Mouse (Mus musculus) splenic B cell, adult 2 months (primary cell): ENCODE measurements around the gene Camk2b.
"Not testable (repeated sequence)": the region's sequence is repeated elsewhere in the genome, so short reads cannot be mapped to it uniquely, and the experiment has no call there.

ENCODE experiments used
- DNase-seq: peaks from one replicate; pipeline ENCODE4 v3.0.0-alpha.2; 2011; ENCODE audit warnings: low read depth, low spot score
- H3K27me3 ChIP-seq: 2 replicates; pipeline ENCODE4 v1.6.1; 2012; ENCODE audit warnings: mild to moderate bottlenecking, low read length, moderate library complexity, mixed read lengths; ENCODE audit not compliant: control insufficient read depth, poor library complexity, insufficient read depth, severe bottlenecking
- H3K36me3 ChIP-seq: 2 replicates; pipeline ENCODE4 v1.6.1; 2012; ENCODE audit warnings: mild to moderate bottlenecking, low read length, moderate library complexity, mixed read lengths; ENCODE audit not compliant: control insufficient read depth, poor library complexity, insufficient read depth, severe bottlenecking

Camk2b gene

GRCm38 (mm10) chr11:6066176-6066575 lies at the start of gene Camk2b:
TSS of gene Camk2b (minus strand) at chr11:6066362.
- H3K36me3 ChIP-seq: no peaks in the 10 kb centered on the region
- H3K27me3 ChIP-seq: no peaks in the 10 kb centered on the region
- no peak for DNase-seq

GRCm38 (mm10) chr11:6111734-6112484 lies 45.7 kb upstream of the Camk2b start:
- Histone ChIP-seq H3K36me3 (peaks cover 7% of the 10 kb centered on the region), H3K27me3 (no peaks in the 10 kb centered on the region)
- no peak for DNase-seq

GRCm38 (mm10) chr11:6109990-6110389 lies 43.8 kb upstream of the Camk2b start:
- Histone ChIP-seq H3K27me3 (no peaks in the 10 kb centered on the region), H3K36me3 (peaks cover 7% of the 10 kb centered on the region)
- no peak for DNase-seq

- no peaks in the 10 kb centered on the region for H3K27me3 ChIP-seq
- peaks cover 7% of the 10 kb centered on the region for H3K36me3 ChIP-seq
- no peak for DNase-seq
Observed at GRCm38 (mm10) chr11:6108296-6108695, 42.1 kb upstream of the Camk2b start.

- no peak for DNase-seq
- H3K27me3 ChIP-seq: no peaks in the 10 kb centered on the region
Observed at GRCm38 (mm10) chr11:6107722-6108121, 41.6 kb upstream of the Camk2b start.

GRCm38 (mm10) chr11:6104734-6105133 lies 38.6 kb upstream of the Camk2b start:
- Histone ChIP-seq H3K36me3 (peaks cover 7% of the 10 kb centered on the region), H3K27me3 (no peaks in the 10 kb centered on the region)
- no peak for DNase-seq

More at GRCm38 (mm10) chr11:6107722-6108121, 41.6 kb upstream of the Camk2b start:
- peaks cover 7% of the 10 kb centered on the region for H3K36me3 ChIP-seq

GRCm38 (mm10) chr11:6096637-6097036 lies 30.5 kb upstream of the Camk2b start:
- not testable (repeated sequence) for H3K36me3 ChIP-seq, DNase-seq, H3K27me3 ChIP-seq

GRCm38 (mm10) chr11:6086991-6087390 lies 20.8 kb upstream of the Camk2b start:
- Histone ChIP-seq H3K36me3 (no peaks in the 10 kb centered on the region), H3K27me3 (no peaks in the 10 kb centered on the region)
- DNase-seq: no peak

GRCm38 (mm10) chr11:6078737-6079136 lies 12.6 kb upstream of the Camk2b start:
- Histone ChIP-seq H3K27me3 (no peaks in the 10 kb centered on the region), H3K36me3 (no peaks in the 10 kb centered on the region)
- no peak for DNase-seq

- no peak for DNase-seq
- Histone ChIP-seq H3K36me3 (no peaks in the 10 kb centered on the region), H3K27me3 (no peaks in the 10 kb centered on the region)
Observed at GRCm38 (mm10) chr11:6075618-6076066, 9.5 kb upstream of the Camk2b start.

- H3K27me3 ChIP-seq: no peaks in the 10 kb centered on the region
- no peaks in the 10 kb centered on the region for H3K36me3 ChIP-seq
- DNase-seq: no peak
Observed at GRCm38 (mm10) chr11:6068181-6068957, 2.2 kb upstream of the Camk2b start.

- DNase-seq: no peak
- no peaks in the 10 kb centered on the region for H3K36me3 ChIP-seq
- no peaks in the 10 kb centered on the region for H3K27me3 ChIP-seq
Observed at GRCm38 (mm10) chr11:6067160-6067559, 998 bp upstream of the Camk2b start.

GRCm38 (mm10) chr11:6065551-6066121 lies 526 bp downstream of the Camk2b start:
- H3K27me3 ChIP-seq: no peaks in the 10 kb centered on the region
- DNase-seq: no peak
- no peaks in the 10 kb centered on the region for H3K36me3 ChIP-seq

- H3K27me3 ChIP-seq: no peaks in the 10 kb centered on the region
- no peaks in the 10 kb centered on the region for H3K36me3 ChIP-seq
- no peak for DNase-seq
Observed at GRCm38 (mm10) chr11:6065046-6065521, 1.1 kb downstream of the Camk2b start.
